Mouse (Mus musculus) lung, adult 2 months (tissue): ENCODE results near the gene Zp1.

Experiments
- CTCF ChIP-seq: fragments of 200-500 bp; IDR thresholded peaks from 2 replicates; pipeline ENCODE4 v1.5.1; 2011; ENCODE audit warnings: mild to moderate bottlenecking, low read length, control low read depth; ENCODE audit not compliant: insufficient read depth
- POLR2A ChIP-seq: fragments of 200-500 bp; IDR thresholded peaks from 2 replicates; pipeline ENCODE4 v1.6.1; 2011; ENCODE audit warnings: low read depth, mild to moderate bottlenecking, control low read depth, low read length, borderline replicate concordance; ENCODE audit errors: extremely low read depth

- TF ChIP-seq CTCF (no peak), POLR2A (no peak)
Measured at GRCm38 (mm10) chr19:10952021-10952939, 31.8 kb upstream of the Zp1 start.
